Comparison of ENCODE assay signal across 15 mouse cellular contexts in genomic region chr4:32516126-32516525, GRCm38 (mm10).
"Had no signal": no experiment of that assay in that cellular context is flagged by ENCODE, and none has a peak within 500 bp of the region (broad histone marks: within the 10 kb centered on the region; RNA-seq: fewer than 3 reads in every experiment).

No protein-coding gene starts in this region.

- H3K4me1 ChIP-seq: megakaryocyte, embryonic 14.5 days had no signal

- H3K27me3 ChIP-seq: liver, embryonic 13.5 days; lung, embryonic 15.5 days; midbrain, embryonic 13.5 days; neural tube, embryonic 12.5 days had no signal

- H3K36me3 ChIP-seq: liver, embryonic 13.5 days; lung, embryonic 15.5 days; midbrain, embryonic 13.5 days; neural tube, embryonic 12.5 days had no signal

- H3K9ac ChIP-seq: liver, embryonic 13.5 days; liver, postnatal 0 days; lung, embryonic 15.5 days; midbrain, embryonic 13.5 days; neural tube, embryonic 12.5 days had no signal

- DNase-seq: kidney, adult 9 months; kidney, postnatal 4 days; liver, embryonic 13.5 days; liver, postnatal 0 days; lung, postnatal 14 days; spleen, adult 18-20 months; thymus, adult 18-20 months; thymus, postnatal 14 days had no signal

- ATAC-seq: liver, postnatal 0 days had no signal

- H3K27ac ChIP-seq: kidney, postnatal 0 days; layer of hippocampus, adult 2 months; liver, embryonic 13.5 days; lung, embryonic 15.5 days; macrophage; midbrain, embryonic 13.5 days; neural tube, embryonic 12.5 days had no signal

- H3K4me3 ChIP-seq: layer of hippocampus, adult 2 months; liver, embryonic 13.5 days; lung, embryonic 15.5 days; megakaryocyte, embryonic 14.5 days; midbrain, embryonic 13.5 days; neural tube, embryonic 12.5 days had no signal

- H3K4me2 ChIP-seq: liver, embryonic 13.5 days; lung, embryonic 15.5 days; midbrain, embryonic 13.5 days; neural tube, embryonic 12.5 days had no signal

- H3K9me3 ChIP-seq: liver, embryonic 13.5 days; lung, embryonic 15.5 days; megakaryocyte, embryonic 14.5 days; midbrain, embryonic 13.5 days; neural tube, embryonic 12.5 days had no signal
